Mouse (Mus musculus): Measurements from ENCODE around the gene Cyth2. TPM values are rescaled to one million over a fixed set of nuclear protein-coding genes. Genes with fewer than 3 reads are reported as not detected.

Cyth2 gene
- polyA plus RNA-seq, 1 experiment from 2014 or later = 376 TPM

DNA sequence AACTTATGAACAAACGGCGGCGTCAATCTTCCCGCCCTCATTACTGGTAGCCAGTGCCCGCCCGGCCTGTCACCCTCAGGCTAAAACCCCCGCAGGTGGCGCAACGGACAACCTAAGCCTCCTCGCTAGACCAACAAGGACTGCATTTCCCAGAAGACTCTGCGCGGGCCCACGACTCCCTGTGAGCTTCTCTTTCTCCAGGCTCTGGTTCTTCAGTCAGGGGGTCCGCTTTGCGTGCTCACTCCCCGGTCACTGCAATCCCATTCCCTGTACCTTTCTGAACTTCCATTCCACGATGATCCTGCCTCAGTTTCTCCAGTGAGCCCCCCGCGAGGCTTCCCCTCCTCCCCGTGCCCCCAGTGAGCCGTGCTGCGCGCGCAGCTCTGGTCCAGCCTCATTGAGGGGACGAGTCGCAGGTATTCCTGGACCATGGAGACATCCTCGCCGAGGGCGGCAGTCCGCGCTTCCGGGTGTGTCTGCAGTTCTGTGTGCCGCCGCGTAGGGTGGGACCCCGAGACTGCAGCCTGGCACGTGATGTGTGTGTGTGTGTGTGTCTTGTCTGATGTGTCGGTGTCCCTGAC lies 30.8 kb downstream of the Cyth2 start, which contains the start of gene Lmtk3:
TSS of gene Lmtk3 (plus strand) at position 228 of the 581 bp plus-strand sequence.
- WGBS = under 1% methylated on average over 38 of the region's 38 CpGs
- peak within 1 kb of the TSS; percentile 99 for H3K27ac ChIP-seq (replicated peaks)
- peak within 1 kb of the TSS; percentile 84 for H3K9ac ChIP-seq (replicated peaks)
- H3K27me3 ChIP-seq = no peaks in the 10 kb centered on the region
- peak within 1 kb of the TSS; percentile 87 for H3K4me2 ChIP-seq (replicated peaks)
- no peaks in the 10 kb centered on the region for H3K9me3 ChIP-seq
- peaks cover 11% of the 10 kb centered on the region; the same call in 1 of the 2 replicates for H3K36me3 ChIP-seq
- H3K4me3 ChIP-seq = peak within 1 kb of the TSS; percentile 61
- peak; percentile 49 for ATAC-seq (replicated peaks)
- peaks cover 46% of the 10 kb centered on the region for H3K4me1 ChIP-seq

DNA sequence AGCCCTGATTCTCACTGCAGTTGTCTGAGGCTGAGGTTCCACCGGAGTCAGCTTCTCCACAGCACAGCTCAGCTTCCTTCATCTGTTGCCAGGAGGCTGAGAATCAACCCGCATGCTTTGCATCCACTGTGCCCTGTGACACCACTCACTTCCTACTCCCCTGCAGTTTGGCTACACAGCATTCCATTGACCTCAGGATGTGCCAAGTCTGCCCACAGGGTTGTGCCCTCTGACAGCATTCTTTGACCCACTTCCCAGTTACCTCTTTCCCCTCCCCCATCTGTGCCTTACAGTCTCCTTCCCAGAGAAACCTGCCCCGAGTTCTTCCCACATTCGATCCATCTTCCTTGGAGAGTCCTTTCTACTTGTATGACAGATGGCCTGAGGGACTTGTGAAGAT lies 32.1 kb downstream of the Cyth2 start:
- no peaks in the 10 kb centered on the region for H3K27me3 ChIP-seq
- no peak overlapping the region for H3K4me3 ChIP-seq
- H3K9ac ChIP-seq (replicated peaks) = no peak overlapping the region
- ATAC-seq (replicated peaks) = no peak
- no peaks in the 10 kb centered on the region for H3K9me3 ChIP-seq
- H3K4me1 ChIP-seq = peaks cover 37% of the 10 kb centered on the region
- H3K27ac ChIP-seq (replicated peaks) = no peak overlapping the region
- no peaks in the 10 kb centered on the region; the same call in 1 of the 2 replicates for H3K36me3 ChIP-seq
- H3K4me2 ChIP-seq (replicated peaks) = no peak overlapping the region
- 83% methylated on average over 4 of the region's 4 CpGs for WGBS

DNA sequence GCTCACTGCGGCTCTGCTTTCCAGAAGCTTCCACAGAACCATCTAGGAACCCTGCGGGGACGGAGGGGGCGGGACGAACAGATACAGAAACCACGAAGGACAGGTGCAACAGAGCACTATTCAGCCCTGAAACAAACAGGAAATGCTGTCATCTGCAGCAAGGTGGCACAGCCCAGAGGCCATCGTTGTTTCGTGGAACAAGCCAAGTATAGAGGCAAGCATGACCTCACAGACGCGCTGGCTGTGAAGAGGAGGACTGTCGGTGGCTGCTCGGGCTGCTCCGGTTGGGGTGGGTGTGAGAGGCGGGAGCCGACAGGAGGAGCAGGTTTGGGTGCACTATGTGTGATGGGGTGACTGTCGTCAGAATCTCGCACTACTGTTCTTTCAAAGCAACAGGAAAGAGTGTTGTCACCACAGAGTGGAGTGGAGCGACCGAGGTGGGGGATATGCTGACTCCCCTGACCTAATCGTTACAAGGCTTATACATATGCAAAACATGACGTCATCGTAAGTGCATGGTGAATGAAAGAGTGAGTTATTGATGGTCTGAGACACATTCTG lies 35.2 kb downstream of the Cyth2 start:
- Histone ChIP-seq H3K9ac (replicated peaks) (peak overlapping the region; percentile 14; the same call in 1 of the 2 replicates), H3K4me1 (peaks cover 16% of the 10 kb centered on the region; the same call in 1 of the 2 replicates), H3K27ac (replicated peaks) (no peak overlapping the region), H3K4me2 (replicated peaks) (peak overlapping the region; percentile 35), H3K9me3 (no peaks in the 10 kb centered on the region), H3K4me3 (0 out of 2 replicates have a peak overlapping the region, but pooled peaks have one; percentile 4), H3K36me3 (no peaks in the 10 kb centered on the region), H3K27me3 (no peaks in the 10 kb centered on the region)
- no peak for ATAC-seq (replicated peaks)
- 19% methylated on average over 22 of the region's 22 CpGs for whole genome bisulfite sequencing

DNA sequence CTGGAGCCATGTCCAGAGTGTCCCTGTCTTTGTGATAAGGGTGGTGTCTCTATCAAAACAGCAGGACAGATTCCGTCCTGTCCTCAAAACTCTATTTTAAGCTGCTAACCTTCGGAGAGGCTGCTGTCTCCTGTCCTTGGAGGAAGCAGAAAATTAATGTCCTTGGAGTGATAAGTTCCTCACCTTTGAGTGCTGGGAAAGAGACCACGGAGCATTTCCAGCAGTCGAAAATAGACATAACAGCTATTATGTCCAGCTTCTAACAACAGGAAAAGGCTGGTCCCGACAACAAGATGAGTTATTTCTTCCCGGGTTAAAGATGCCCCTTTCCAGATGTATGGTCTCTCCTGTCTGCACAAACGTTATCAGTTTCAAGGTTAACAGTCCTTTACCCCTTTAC lies 39.1 kb downstream of the Cyth2 start:
- H3K4me3 ChIP-seq = no peak overlapping the region
- H3K27ac ChIP-seq (replicated peaks) = no peak overlapping the region
- H3K4me1 ChIP-seq = peaks cover 9% of the 10 kb centered on the region; the same call in 1 of the 2 replicates
- 86% methylated on average over 7 of the region's 7 CpGs for WGBS
- H3K27me3 ChIP-seq = no peaks in the 10 kb centered on the region
- H3K4me2 ChIP-seq (replicated peaks) = no peak overlapping the region
- no peaks in the 10 kb centered on the region for H3K36me3 ChIP-seq
- H3K9me3 ChIP-seq = no peaks in the 10 kb centered on the region
- ATAC-seq (replicated peaks) = no peak
- H3K9ac ChIP-seq (replicated peaks) = no peak overlapping the region

DNA sequence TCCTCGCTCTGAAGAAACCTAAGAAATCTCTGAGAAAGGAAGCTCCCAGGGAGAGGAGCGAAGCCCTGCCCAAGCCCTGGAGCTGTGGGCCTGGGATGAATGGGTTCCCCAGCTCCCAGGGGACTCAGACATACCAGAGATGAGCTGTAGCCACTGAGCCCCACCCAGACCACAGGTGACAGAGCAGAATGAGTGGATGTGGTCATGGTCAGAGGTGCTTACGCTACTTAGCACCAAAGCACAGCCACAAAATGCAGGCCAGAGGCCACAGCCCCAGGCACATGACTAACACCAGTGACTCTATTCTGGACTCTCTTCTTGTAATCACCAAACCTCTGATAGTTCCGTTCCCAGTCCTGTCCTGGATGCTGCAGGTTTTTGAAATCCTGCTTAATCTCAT lies 43.3 kb downstream of the Cyth2 start:
- no peak overlapping the region for H3K4me3 ChIP-seq
- no peak overlapping the region for H3K9ac ChIP-seq (replicated peaks)
- H3K4me1 ChIP-seq = no peaks in the 10 kb centered on the region
- no peak for ATAC-seq (replicated peaks)
- no peaks in the 10 kb centered on the region for H3K27me3 ChIP-seq
- 63% methylated on average over 4 of the region's 4 CpGs for WGBS
- H3K36me3 ChIP-seq = no peaks in the 10 kb centered on the region
- H3K4me2 ChIP-seq (replicated peaks) = no peak overlapping the region
- H3K9me3 ChIP-seq = no peaks in the 10 kb centered on the region
- no peak overlapping the region for H3K27ac ChIP-seq (replicated peaks)

- no peaks in the 10 kb centered on the region for H3K4me1 ChIP-seq
- H3K27ac ChIP-seq (replicated peaks) = no peak overlapping the region
- 75% methylated on average over 8 of the region's 8 CpGs for WGBS
- ATAC-seq (replicated peaks) = no peak
- H3K36me3 ChIP-seq = no peaks in the 10 kb centered on the region
- no peak overlapping the region for H3K4me2 ChIP-seq (replicated peaks)
- no peak overlapping the region for H3K9ac ChIP-seq (replicated peaks)
- H3K9me3 ChIP-seq = no peaks in the 10 kb centered on the region
- H3K4me3 ChIP-seq = no peak overlapping the region
- no peaks in the 10 kb centered on the region for H3K27me3 ChIP-seq
These were observed 43.8 kb downstream of the Cyth2 start for GRCm38 (mm10) chr7:45770427-45771082.

DNA sequence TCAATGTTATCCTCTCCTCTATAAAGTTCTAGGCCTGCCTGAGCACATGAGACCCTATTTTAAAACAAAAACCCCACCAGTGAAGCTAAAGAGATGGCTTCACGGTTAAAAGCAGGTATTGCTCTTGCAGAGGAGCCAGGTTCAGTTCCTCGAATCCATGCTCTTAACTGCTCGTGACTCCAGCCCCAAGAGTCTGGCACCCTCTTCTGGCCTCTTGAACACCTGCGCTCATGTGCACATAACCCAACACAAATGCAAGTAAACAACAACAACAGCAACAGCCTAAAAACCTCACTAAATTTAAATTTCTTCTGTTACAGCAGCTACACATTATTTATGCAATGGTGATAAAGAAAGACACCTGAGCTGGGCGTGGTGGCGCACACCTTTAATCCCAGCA lies 46.9 kb downstream of the Cyth2 start:
- Histone ChIP-seq H3K27ac (replicated peaks) (no peak overlapping the region), H3K4me1 (no peaks in the 10 kb centered on the region), H3K9ac (replicated peaks) (no peak overlapping the region), H3K9me3 (no peaks in the 10 kb centered on the region), H3K4me3 (no peak overlapping the region), H3K4me2 (replicated peaks) (no peak overlapping the region), H3K36me3 (no peaks in the 10 kb centered on the region), H3K27me3 (no peaks in the 10 kb centered on the region)
- ATAC-seq (replicated peaks) = no peak
- 91% methylated on average over 6 of the region's 6 CpGs for WGBS

DNA sequence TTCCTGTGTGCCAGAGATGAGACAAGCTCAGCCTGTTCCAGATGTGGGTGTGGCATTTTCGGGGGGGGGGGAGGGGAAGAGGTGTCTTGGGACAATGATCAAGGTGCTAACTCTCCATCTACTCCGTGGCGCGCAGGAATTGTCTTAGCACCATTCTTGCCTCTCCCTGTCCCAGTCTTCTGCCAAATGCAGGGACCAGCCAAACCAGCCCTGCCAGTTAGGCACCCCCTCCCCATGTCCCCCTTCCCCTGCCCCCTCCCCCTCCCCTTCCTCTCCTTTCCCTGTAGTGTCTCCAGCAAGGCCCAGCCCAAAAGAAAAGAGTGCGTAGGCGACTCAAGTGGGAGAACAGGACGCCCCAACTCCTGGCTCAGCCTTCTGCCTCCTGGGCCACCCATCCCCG lies 47.6 kb downstream of the Cyth2 start:
- no peaks in the 10 kb centered on the region for H3K9me3 ChIP-seq
- H3K27ac ChIP-seq (replicated peaks) = no peak overlapping the region
- H3K4me2 ChIP-seq (replicated peaks) = no peak overlapping the region
- H3K36me3 ChIP-seq = no peaks in the 10 kb centered on the region
- ATAC-seq (replicated peaks) = no peak
- H3K27me3 ChIP-seq = no peaks in the 10 kb centered on the region
- no peak overlapping the region for H3K4me3 ChIP-seq
- no peaks in the 10 kb centered on the region for H3K4me1 ChIP-seq
- no peak overlapping the region for H3K9ac ChIP-seq (replicated peaks)
- WGBS = 52% methylated on average over 8 of the region's 8 CpGs

GRCm38 (mm10) chr7:45765995-45766394 lies 48.4 kb downstream of the Cyth2 start:
- Histone ChIP-seq H3K4me1 (no peaks in the 10 kb centered on the region), H3K9me3 (no peaks in the 10 kb centered on the region), H3K27me3 (no peaks in the 10 kb centered on the region), H3K9ac (replicated peaks) (no peak overlapping the region), H3K4me2 (replicated peaks) (no peak overlapping the region), H3K36me3 (no peaks in the 10 kb centered on the region), H3K27ac (replicated peaks) (no peak overlapping the region), H3K4me3 (no peak overlapping the region)
- 60% methylated on average over 8 of the region's 8 CpGs for WGBS
- no peak for ATAC-seq (replicated peaks)

DNA sequence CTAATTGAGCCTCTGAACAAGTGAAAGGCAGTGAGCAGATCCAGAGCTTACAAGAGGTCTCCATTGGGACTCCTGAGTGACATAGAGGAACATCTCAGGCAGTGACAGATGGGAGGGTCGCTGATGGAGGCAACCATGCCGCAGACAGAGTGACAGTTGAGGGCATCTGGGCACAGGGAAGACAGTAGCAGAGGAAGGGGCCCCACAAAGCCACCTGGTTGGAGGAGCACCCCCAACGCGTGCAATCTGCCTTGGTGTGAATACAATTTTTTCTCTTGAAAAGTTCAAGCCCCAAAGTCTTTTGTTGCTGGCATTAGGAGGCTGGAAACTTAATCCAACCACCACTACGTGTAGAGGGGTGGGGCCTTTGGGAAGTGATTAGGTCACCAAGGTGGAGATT lies 54.2 kb downstream of the Cyth2 start:
- peaks cover 20% of the 10 kb centered on the region; the same call in 1 of the 2 replicates for H3K27me3 ChIP-seq
- no peak overlapping the region for H3K27ac ChIP-seq (replicated peaks)
- H3K9ac ChIP-seq (replicated peaks) = no peak overlapping the region
- 61% methylated on average over 5 of the region's 5 CpGs for WGBS
- H3K9me3 ChIP-seq = no peaks in the 10 kb centered on the region
- no peak overlapping the region for H3K4me2 ChIP-seq (replicated peaks)
- peaks cover 5% of the 10 kb centered on the region; the same call in 1 of the 2 replicates for H3K4me1 ChIP-seq
- H3K36me3 ChIP-seq = no peaks in the 10 kb centered on the region
- H3K4me3 ChIP-seq = no peak overlapping the region
- ATAC-seq (replicated peaks) = no peak

- WGBS = 7% methylated on average over 26 of the region's 27 CpGs
- no peak overlapping the region for H3K4me3 ChIP-seq
- no peak overlapping the region for H3K9ac ChIP-seq (replicated peaks)
These were observed 55.0 kb downstream of the Cyth2 start for GRCm38 (mm10) chr7:45759400-45759799.

More at GRCm38 (mm10) chr7:45759400-45759799, 55.0 kb downstream of the Cyth2 start:
- H3K4me2 ChIP-seq (replicated peaks) = peak overlapping the region; percentile 8; the same call in 1 of the 2 replicates
- no peak overlapping the region for H3K27ac ChIP-seq (replicated peaks)
- H3K27me3 ChIP-seq = peaks cover 20% of the 10 kb centered on the region; the same call in 1 of the 2 replicates
- H3K4me1 ChIP-seq = peaks cover 5% of the 10 kb centered on the region; the same call in 1 of the 2 replicates
- H3K9me3 ChIP-seq = no peaks in the 10 kb centered on the region
- no peaks in the 10 kb centered on the region for H3K36me3 ChIP-seq
- ATAC-seq (replicated peaks) = no peak

Measured in forebrain, embryonic 15.5 days (tissue).